Mouse (Mus musculus) kidney, adult 9 months (tissue): ENCODE measurements around the gene Acer2.

Experiments
- DNase-seq: peaks from one replicate; pipeline ENCODE4 v3.0.0; 2022

Acer2 gene

GRCm38 (mm10) chr4:86957576-86958411 lies 83.6 kb downstream of the Acer2 start:
- DNase-seq, result peak; percentile 37

DNA sequence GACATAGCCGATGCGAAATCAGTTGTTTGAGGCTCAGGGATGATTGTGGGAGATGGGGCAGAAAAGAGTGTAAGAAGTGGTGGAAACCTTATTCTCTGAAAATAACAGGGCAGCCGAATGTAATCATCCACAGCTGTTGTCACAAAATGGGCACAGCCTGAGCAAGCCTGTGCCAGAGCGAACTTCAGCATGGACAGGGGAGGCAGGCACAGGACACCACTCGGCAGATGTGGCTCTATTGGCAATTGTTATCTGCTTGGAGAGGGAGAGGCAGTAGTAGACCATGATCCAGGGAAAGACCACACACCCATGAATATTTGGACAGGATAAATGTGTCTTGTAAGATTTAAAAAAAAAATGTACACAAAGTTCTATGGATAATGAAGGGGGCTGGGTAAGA lies 103.1 kb downstream of the Acer2 start:
- DNase-seq, result no peak
